Mouse (Mus musculus) MEL (cell line): ENCODE results near the gene Dnah6. TPM values are rescaled to one million over a fixed set of nuclear protein-coding genes. Genes with fewer than 3 reads are reported as not detected.

ENCODE experiments used
- DNase-seq: peaks from one replicate; pipeline ENCODE4 v3.0.0; 2011; ENCODE audit warnings: low read depth, low spot score
- H3K27ac ChIP-seq: 2 replicates; pipeline ENCODE4 v1.5.1; 2012; ENCODE audit warnings: low read depth, mild to moderate bottlenecking, control low read depth, low read length, moderate library complexity; ENCODE audit not compliant: control insufficient read depth
- H3K27me3 ChIP-seq, 2 experiments: fragments of 150-350 bp in 1 of 2; sonication (generic) in 1 of 2; 2 replicates each; pipeline ENCODE4 v1.6.1; 2012; ENCODE audit warnings: low read length in 2 of 2, mild to moderate bottlenecking in 2 of 2, improper control_type of control experiment in 1 of 2, moderate library complexity in 1 of 2; ENCODE audit not compliant: insufficient read depth in 2 of 2, control insufficient read depth in 1 of 2
- H3K36me3 ChIP-seq, 2 experiments: 2 replicates each; pipeline ENCODE4 v1.6.1; 2012 to 2014; ENCODE audit warnings: low read length in 2 of 2, improper control_type of control experiment in 1 of 2, inconsistent platforms in 1 of 2, mild to moderate bottlenecking in 1 of 2; ENCODE audit not compliant: insufficient read depth in 2 of 2, control insufficient read depth in 1 of 2
- H3K4me1 ChIP-seq, 2 experiments: fragments of 150-350 bp in 1 of 2; sonication (generic) in 1 of 2; 2 replicates each; pipeline ENCODE4 v1.6.1; 2012; ENCODE audit warnings: low read length in 2 of 2, improper control_type of control experiment in 1 of 2, mild to moderate bottlenecking in 1 of 2; ENCODE audit not compliant: insufficient read depth in 2 of 2, control insufficient read depth in 1 of 2
- H3K4me3 ChIP-seq, 2 experiments: fragments of 150-350 bp in 1 of 2; sonication (generic) in 1 of 2; 2 replicates each; pipeline ENCODE4 v1.5.1; 2012; ENCODE audit warnings: low read depth in 2 of 2, low read length in 2 of 2, mild to moderate bottlenecking in 2 of 2, moderate library complexity in 2 of 2, control low read depth in 1 of 2, improper control_type of control experiment in 1 of 2; ENCODE audit not compliant: control insufficient read depth in 1 of 2, insufficient read depth in 1 of 2
- H3K79me2 ChIP-seq: 2 replicates; pipeline ENCODE4 v1.6.1; 2012; ENCODE audit warnings: mild to moderate bottlenecking, low read length, moderate library complexity; ENCODE audit not compliant: control insufficient read depth, poor library complexity, insufficient read depth
- H3K9ac ChIP-seq: 2 replicates; pipeline ENCODE4 v1.6.1; 2012; ENCODE audit warnings: low read depth, mild to moderate bottlenecking, control low read depth, low read length, moderate library complexity; ENCODE audit not compliant: control insufficient read depth, poor library complexity, severe bottlenecking
- H3K9me3 ChIP-seq: fragments of 150-350 bp; sonication (generic); replicated peaks from 2 replicates; pipeline ENCODE4 v1.6.1; 2012; ENCODE audit warnings: mild to moderate bottlenecking, low read length, improper control_type of control experiment, moderate library complexity; ENCODE audit not compliant: insufficient read depth
- CHD2 ChIP-seq: IDR thresholded peaks from 2 replicates; pipeline ENCODE4 v1.6.1; 2011; ENCODE audit warnings: low read length, improper control_type of control experiment
- ETS1 ChIP-seq: IDR thresholded peaks from 2 replicates; pipeline ENCODE4 v1.6.1; 2012; ENCODE audit warnings: low read depth, mild to moderate bottlenecking, inconsistent platforms, low read length, improper control_type of control experiment, moderate library complexity
- GABPA ChIP-seq: IDR thresholded peaks from 2 replicates; pipeline ENCODE4 v1.6.1; 2012; ENCODE audit warnings: low read depth, mild to moderate bottlenecking, inconsistent platforms, low read length, improper control_type of control experiment, moderate library complexity
- JUND ChIP-seq: IDR thresholded peaks from 2 replicates; pipeline ENCODE4 v1.6.1; 2011; ENCODE audit warnings: low read depth, mild to moderate bottlenecking, improper control_type of control experiment, low read length
- KAT2A ChIP-seq: conservative IDR thresholded peaks from 2 replicates; pipeline ENCODE4 v1.6.1; 2012; ENCODE audit warnings: low read depth, low read length, improper control_type of control experiment, inconsistent platforms
- MAX ChIP-seq: IDR thresholded peaks from 2 replicates; pipeline ENCODE4 v1.6.1; 2011; ENCODE audit warnings: low read length, improper control_type of control experiment
- MAZ ChIP-seq: IDR thresholded peaks from 2 replicates; pipeline ENCODE4 v1.6.1; 2012; ENCODE audit warnings: low read depth, mild to moderate bottlenecking, inconsistent platforms, low read length, improper control_type of control experiment
- MYC ChIP-seq: IDR thresholded peaks from 2 replicates; pipeline ENCODE4 v1.6.1; 2011; ENCODE audit warnings: low read depth, mild to moderate bottlenecking, low read length, improper control_type of control experiment, moderate library complexity
- NRF1 ChIP-seq: IDR thresholded peaks from 2 replicates; pipeline ENCODE4 v1.6.1; 2014; ENCODE audit warnings: low read depth, mild to moderate bottlenecking, inconsistent platforms, low read length, improper control_type of control experiment, moderate library complexity; ENCODE audit not compliant: poor library complexity, insufficient read depth, severe bottlenecking
- RAD21 ChIP-seq: IDR thresholded peaks from 2 replicates; pipeline ENCODE4 v1.6.1; 2011; ENCODE audit warnings: mild to moderate bottlenecking, low read depth, low read length, improper control_type of control experiment
- RCOR1 ChIP-seq: IDR thresholded peaks from 2 replicates; pipeline ENCODE4 v1.6.1; 2012; ENCODE audit warnings: low read depth, mild to moderate bottlenecking, inconsistent platforms, low read length, improper control_type of control experiment
- SIN3A ChIP-seq: IDR thresholded peaks from 2 replicates; pipeline ENCODE4 v1.6.1; 2012; ENCODE audit warnings: low read length, improper control_type of control experiment, inconsistent platforms
- TAL1 ChIP-seq: IDR thresholded peaks from 2 replicates; pipeline ENCODE4 v1.6.1; 2012; ENCODE audit warnings: mild to moderate bottlenecking, inconsistent platforms, low read length, moderate library complexity, mixed read lengths
- TCF12 ChIP-seq: IDR thresholded peaks from 2 replicates; pipeline ENCODE4 v1.6.1; 2014; ENCODE audit warnings: low read depth, mild to moderate bottlenecking, inconsistent platforms, low read length, improper control_type of control experiment, moderate library complexity
- USF1 ChIP-seq: IDR thresholded peaks from 2 replicates; pipeline ENCODE4 v1.6.1; 2014; ENCODE audit warnings: low read depth, mild to moderate bottlenecking, inconsistent platforms, low read length, improper control_type of control experiment, moderate library complexity
- USF2 ChIP-seq, 2 experiments: IDR thresholded peaks; 2 replicates each; pipeline ENCODE4 v1.6.1; 2011 to 2012; ENCODE audit warnings: improper control_type of control experiment in 2 of 2, low read length in 2 of 2, borderline replicate concordance in 1 of 2, inconsistent platforms in 1 of 2, low read depth in 1 of 2, mild to moderate bottlenecking in 1 of 2; ENCODE audit not compliant: insufficient read depth in 1 of 2
- ZC3H11A ChIP-seq: IDR thresholded peaks from 2 replicates; pipeline ENCODE4 v1.6.1; 2012; ENCODE audit warnings: low read depth, mild to moderate bottlenecking, inconsistent platforms, low read length, improper control_type of control experiment
- ZKSCAN1 ChIP-seq: IDR thresholded peaks from 2 replicates; pipeline ENCODE4 v1.6.1; 2012; ENCODE audit warnings: low read depth, mild to moderate bottlenecking, inconsistent platforms, low read length, improper control_type of control experiment, moderate library complexity
- ZMIZ1 ChIP-seq: IDR thresholded peaks from 2 replicates; pipeline ENCODE4 v1.6.1; 2012; ENCODE audit warnings: low read depth, mild to moderate bottlenecking, inconsistent platforms, low read length, improper control_type of control experiment, moderate library complexity
- ZNF384 ChIP-seq: IDR thresholded peaks from 2 replicates; pipeline ENCODE4 v1.6.1; 2012; ENCODE audit warnings: low read depth, mild to moderate bottlenecking, inconsistent platforms, low read length, improper control_type of control experiment
- polyA plus RNA-seq, 2 experiments: library from polyadenylated mRNA; stranded (reverse) in 1 of 2; unstranded in 1 of 2; fragments of >175 nt in 1 of 2; fragments of >200 nt in 1 of 2; gene quantifications; 2 replicates each; pipeline versions ENCODE4 v1.2.1 to v1.2.4; 2012; ENCODE audit warnings: low replicate concordance in 2 of 2, low read depth in 1 of 2; ENCODE audit not compliant: insufficient read length in 2 of 2, insufficient read depth in 1 of 2, missing spikeins in 1 of 2
- total RNA-seq: library from RNA; depleted of rRNA; stranded (reverse); fragments of 300-350 nt; gene quantifications from 2 replicates; pipeline ENCODE4 v1.2.3, GENCODE M21; 2012

Gene Dnah6
- total and polyA plus RNA-seq, 3 experiments: not detected

DNA sequence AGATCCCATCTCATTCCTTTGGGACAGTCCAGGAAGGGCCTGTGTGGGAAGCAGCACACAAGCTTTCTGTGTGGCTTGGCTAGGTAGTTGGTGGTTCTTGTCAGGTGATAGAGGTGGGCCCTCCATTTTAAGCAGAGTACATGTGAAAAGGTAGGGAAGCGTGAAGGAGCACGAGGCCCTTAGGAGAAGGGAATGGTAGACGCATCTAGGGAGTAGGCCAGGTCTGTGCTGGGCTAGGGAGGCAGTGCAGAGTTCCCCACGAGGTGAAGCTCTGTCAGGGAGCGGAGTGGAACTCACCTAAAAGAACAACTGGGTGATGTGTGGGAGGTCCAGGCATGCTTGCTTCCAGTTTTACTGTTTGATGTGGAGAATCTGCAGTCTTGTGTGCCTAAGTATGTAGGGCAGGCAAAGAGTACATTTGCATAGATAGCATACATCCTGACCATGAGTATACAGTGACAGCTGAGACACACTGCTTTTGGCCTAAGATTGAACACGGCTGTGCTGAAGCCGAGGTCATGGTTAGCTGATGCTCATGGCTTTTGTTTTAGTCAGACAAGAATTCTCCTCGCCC, 46.4 kb upstream of the Dnah6 start:
- H3K27me3 ChIP-seq: no peaks in the 10 kb centered on the region
- H3K79me2 ChIP-seq: no peaks in the 10 kb centered on the region; the same call in 1 of the 2 replicates
- no peaks in the 10 kb centered on the region for H3K9me3 ChIP-seq
- H3K4me3 ChIP-seq: no peak overlapping the region
- H3K9ac ChIP-seq: no peak overlapping the region
- no peak for DNase-seq
- no peaks in the 10 kb centered on the region for H3K4me1 ChIP-seq
- no peak overlapping the region for H3K27ac ChIP-seq
- TF ChIP-seq USF2 (IDR thresholded peaks at IDR 0.05; ENCODE audit: borderline replicate concordance in 1 of 2, insufficient read depth in 1 of 2, low read depth in 1 of 2, low read length in 2 of 2) (no peak), GABPA (no peak), TCF12 (no peak), CHD2 (no peak), MAX (no peak), ZC3H11A (no peak), NRF1 (no peak), ZNF384 (no peak)
- peaks cover 0 to 14% of the 10 kb centered on the region in 2 experiments; a peak in 2 of 4 replicates for H3K36me3 ChIP-seq

DNA sequence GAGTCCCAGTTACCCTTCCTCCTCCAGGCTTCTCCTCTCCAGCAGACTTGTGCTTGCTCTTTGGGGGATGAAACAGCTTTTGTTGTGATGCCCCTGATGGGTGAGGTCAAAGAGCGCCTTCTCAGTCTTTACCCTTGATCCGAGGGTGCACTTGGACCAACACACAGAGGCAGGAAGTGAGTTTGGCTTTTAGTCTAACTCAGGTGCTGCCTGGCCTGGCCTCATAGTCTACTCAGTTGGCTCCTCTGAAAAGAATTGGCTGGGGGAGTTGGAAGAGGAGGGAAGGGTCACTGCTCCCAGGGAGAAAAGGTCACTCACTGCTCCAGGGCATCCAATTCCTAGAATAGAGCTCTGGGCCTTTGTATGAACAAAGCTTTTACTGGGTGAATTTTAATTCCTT, 43.4 kb upstream of the Dnah6 start:
- Histone ChIP-seq H3K79me2 (no peaks in the 10 kb centered on the region; the same call in 1 of the 2 replicates), H3K27ac (no peak overlapping the region), H3K9ac (no peak overlapping the region), H3K4me1 (no peaks in the 10 kb centered on the region), H3K9me3 (no peaks in the 10 kb centered on the region), H3K27me3 (no peaks in the 10 kb centered on the region), H3K36me3 (peaks cover 0 to 10% of the 10 kb centered on the region in 2 experiments; a peak in 2 of 4 replicates), H3K4me3 (no peak overlapping the region)
- TF ChIP-seq KAT2A (no peak), MYC (no peak), MAZ (no peak), RAD21 (no peak), TAL1 (no peak), ZMIZ1 (no peak), ZKSCAN1 (no peak), JUND (no peak), TCF12 (no peak), SIN3A (no peak), USF1 (no peak), ETS1 (no peak), USF2 (IDR thresholded peaks at IDR 0.05; ENCODE audit: borderline replicate concordance in 1 of 2, insufficient read depth in 1 of 2, low read depth in 1 of 2, low read length in 2 of 2) (no peak), RCOR1 (no peak)
- DNase-seq: no peak
